Comparison of ENCODE assay signal across 17 mouse cellular contexts in the genomic region with DNA sequence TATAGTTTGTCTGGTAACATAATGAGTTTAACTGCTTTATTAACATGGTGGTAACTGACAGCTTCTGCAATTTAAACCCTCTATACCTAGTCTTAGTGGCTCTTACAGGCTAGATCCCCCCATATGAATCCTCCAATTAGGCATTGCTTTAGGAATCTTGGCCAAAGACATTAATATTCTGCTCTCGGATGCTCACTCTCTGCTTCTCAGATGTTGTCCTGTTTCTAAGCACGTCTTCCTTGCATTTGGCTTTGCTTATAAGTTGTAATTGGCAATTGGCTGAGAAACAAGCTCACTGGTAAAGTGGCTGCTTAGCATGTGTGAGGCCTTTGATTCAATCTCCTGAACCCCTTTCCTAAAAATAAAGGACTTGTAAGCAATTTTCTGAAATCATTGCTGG.
"Had no signal": no experiment of that assay in that cellular context is flagged by ENCODE, and none has a peak within 500 bp of the region (broad histone marks: within the 10 kb centered on the region; RNA-seq: fewer than 3 reads in every experiment).

No protein-coding gene starts in this region.

- H3K4me2 ChIP-seq: liver, embryonic 13.5 days; midbrain, embryonic 11.5 days; midbrain, embryonic 15.5 days; neural tube, embryonic 13.5 days had no signal

- H3K27me3 ChIP-seq: liver, embryonic 13.5 days; midbrain, embryonic 15.5 days; neural tube, embryonic 13.5 days had no signal

- H3K4me3 ChIP-seq: left cerebral cortex, adult 2 months; liver, embryonic 13.5 days; midbrain, embryonic 15.5 days; myocyte; neural tube, embryonic 13.5 days had no signal

- ATAC-seq: midbrain, embryonic 15.5 days had no signal

- H3K9ac ChIP-seq: liver, embryonic 13.5 days; midbrain, embryonic 15.5 days; neural tube, embryonic 13.5 days had no signal

- DNase-seq: kidney, postnatal 14 days; kidney, postnatal 4 days; layer of hippocampus, adult 9-11 months; liver, embryonic 13.5 days; lung, adult 2 months; lung, postnatal 14 days; lung, postnatal 4 days; retina, postnatal 1 day; right cerebral cortex, postnatal 25 days; spleen, adult 18-20 months; thymus, adult 18-20 months; thymus, postnatal 36 days had no signal

- H3K4me1 ChIP-seq: liver, embryonic 13.5 days; midbrain, embryonic 15.5 days; neural tube, embryonic 13.5 days had no signal

- H3K36me3 ChIP-seq: liver, embryonic 13.5 days; midbrain, embryonic 15.5 days; neural tube, embryonic 13.5 days had no signal

- H3K9me3 ChIP-seq: liver, embryonic 13.5 days; midbrain, embryonic 15.5 days; neural tube, embryonic 13.5 days had no signal

- H3K27ac ChIP-seq: left cerebral cortex, adult 2 months; liver, embryonic 13.5 days; midbrain, embryonic 15.5 days; neural tube, embryonic 13.5 days had no signal
